Mouse (Mus musculus) cerebellum, adult 2 months (tissue): ENCODE measurements around the gene Tom1l1. TPM values are rescaled to one million over a fixed set of nuclear protein-coding genes. Genes with fewer than 3 reads are reported as not detected.
A peak's percentile ranks its signal among the peaks of the same experiment; 100 is the strongest.

Experiments
- DNase-seq, 2 experiments: peaks; one replicate each; pipeline ENCODE4 v3.0.0; 2021
- H3K27ac ChIP-seq: fragments of 200-500 bp; 2 replicates; pipeline ENCODE4 v1.5.1; 2012; ENCODE audit warnings: low read length, control low read depth, inconsistent platforms; ENCODE audit not compliant: insufficient read depth
- H3K27me3 ChIP-seq: fragments of 200-500 bp; 2 replicates; pipeline ENCODE4 v1.6.1; 2012; ENCODE audit warnings: inconsistent platforms, mild to moderate bottlenecking, low read length, moderate library complexity; ENCODE audit not compliant: control insufficient read depth, insufficient read depth
- H3K4me1 ChIP-seq: fragments of 200-500 bp; 2 replicates; pipeline ENCODE4 v1.6.1; 2011; ENCODE audit warnings: low read length; ENCODE audit not compliant: control insufficient read depth, insufficient read depth
- H3K4me3 ChIP-seq: fragments of 200-500 bp; replicated peaks from 2 replicates; pipeline ENCODE3; 2011; ENCODE audit warnings: mild to moderate bottlenecking, low read depth, low read length, control low read depth; ENCODE audit not compliant: insufficient read depth
- CTCF ChIP-seq: fragments of 200-500 bp; IDR thresholded peaks from 2 replicates; pipeline ENCODE4 v1.5.1; 2011; ENCODE audit warnings: low read depth, mild to moderate bottlenecking, control low read depth, low read length, moderate library complexity, borderline replicate concordance; ENCODE audit not compliant: insufficient read depth
- POLR2A ChIP-seq: fragments of 200-500 bp; IDR thresholded peaks from 2 replicates; pipeline ENCODE4 v1.6.1; 2011; ENCODE audit warnings: low read length, control low read depth, borderline replicate concordance; ENCODE audit not compliant: insufficient read depth
- WGBS: fragments of 180-500 bp; shearing (Covaris S2); methylation state at CpG from one replicate; pipeline ENCODE4 v1.1.7; 2018; 5-methylcytosine and 5-hydroxymethylcytosine counted together
- polyA plus RNA-seq: library from polyadenylated mRNA; depleted of rRNA; stranded (reverse); fragments of >200 nt; gene quantifications from 2 replicates; pipeline ENCODE4 v1.2.3, GENCODE M21; 2012; rRNA removed

Tom1l1 gene
- polyA plus RNA-seq, 1 experiment = 17.3 TPM

- H3K4me3 ChIP-seq = no peak overlapping the region
- H3K4me1 ChIP-seq = no peaks in the 10 kb centered on the region
- 49% methylated on average over 6 of the region's 6 CpGs for WGBS
- no peak for TF ChIP-seq POLR2A
- TF ChIP-seq CTCF = peak; percentile 55; the same call in 1 of the 2 replicates
- H3K27me3 ChIP-seq = no peaks in the 10 kb centered on the region
- DNase-seq = peak in 1 of 2 experiments; percentile 12
- no peak overlapping the region for H3K27ac ChIP-seq
Measured at GRCm38 (mm10) chr11:90623477-90623876, 64.7 kb downstream of the Tom1l1 start.

DNA sequence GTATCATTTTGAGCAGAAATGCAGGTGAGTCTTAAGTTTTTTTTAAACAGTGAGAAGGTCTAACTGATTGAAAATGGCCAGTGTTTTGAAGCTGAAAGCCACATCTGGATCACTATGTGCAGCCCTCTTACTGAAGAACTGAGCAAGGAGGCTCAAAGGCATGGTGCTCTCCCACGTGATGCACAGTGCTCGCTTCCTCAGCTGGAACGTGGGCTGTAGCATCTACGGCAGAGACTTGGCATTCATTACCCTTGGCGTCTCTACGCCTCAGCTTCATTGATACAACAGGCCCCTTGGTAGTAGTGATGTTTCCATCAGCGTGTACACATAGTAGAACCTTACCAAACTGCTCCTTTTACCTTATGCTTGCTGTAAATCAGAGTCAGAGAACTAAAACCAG lies 65.7 kb downstream of the Tom1l1 start:
- no peak overlapping the region for H3K27ac ChIP-seq
- no peaks in the 10 kb centered on the region for H3K4me1 ChIP-seq
- H3K27me3 ChIP-seq = no peaks in the 10 kb centered on the region
- WGBS = 70% methylated on average over 7 of the region's 7 CpGs
- TF ChIP-seq CTCF = no peak
- no peak for TF ChIP-seq POLR2A
- no peak overlapping the region for H3K4me3 ChIP-seq
- no peak for DNase-seq

- DNase-seq = no peak
- 90% methylated on average over 12 of the region's 12 CpGs for WGBS
- Histone ChIP-seq H3K27me3 (no peaks in the 10 kb centered on the region), H3K27ac (no peak overlapping the region), H3K4me3 (no peak overlapping the region), H3K4me1 (no peaks in the 10 kb centered on the region)
- TF ChIP-seq POLR2A = no peak
- TF ChIP-seq CTCF = no peak
Measured at GRCm38 (mm10) chr11:90622044-90622443, 66.1 kb downstream of the Tom1l1 start.

GRCm38 (mm10) chr11:90616431-90616830 lies 71.7 kb downstream of the Tom1l1 start:
- Histone ChIP-seq H3K27me3 (no peaks in the 10 kb centered on the region), H3K27ac (no peak overlapping the region)
- peak in 1 of 2 experiments; percentile 21 for DNase-seq

GRCm38 (mm10) chr11:90614743-90615142 lies 73.4 kb downstream of the Tom1l1 start:
- Histone ChIP-seq H3K4me1 (no peaks in the 10 kb centered on the region), H3K27ac (no peak overlapping the region), H3K4me3 (no peak overlapping the region), H3K27me3 (no peaks in the 10 kb centered on the region)
- WGBS = 93% methylated on average over 6 of the region's 6 CpGs
- DNase-seq = no peak
- no peak for TF ChIP-seq CTCF
- TF ChIP-seq POLR2A = no peak

More at GRCm38 (mm10) chr11:90616431-90616830, 71.7 kb downstream of the Tom1l1 start:
- no peaks in the 10 kb centered on the region for H3K4me1 ChIP-seq
- H3K4me3 ChIP-seq = no peak overlapping the region
- TF ChIP-seq POLR2A (no peak), CTCF (peak; percentile 37; the same call in 1 of the 2 replicates)

- Histone ChIP-seq H3K4me1 (no peaks in the 10 kb centered on the region), H3K4me3 (no peak overlapping the region), H3K27me3 (no peaks in the 10 kb centered on the region), H3K27ac (no peak overlapping the region)
- TF ChIP-seq CTCF (no peak), POLR2A (no peak)
- DNase-seq = no peak
Measured at GRCm38 (mm10) chr11:90612118-90612517, 76.0 kb downstream of the Tom1l1 start.

- no peak overlapping the region for H3K27ac ChIP-seq
- no peak for TF ChIP-seq POLR2A
- no peak for TF ChIP-seq CTCF
- WGBS = 94% methylated on average over 2 of the region's 2 CpGs
- DNase-seq = no peak
- H3K4me1 ChIP-seq = no peaks in the 10 kb centered on the region
- no peak overlapping the region for H3K4me3 ChIP-seq
- H3K27me3 ChIP-seq = no peaks in the 10 kb centered on the region
Measured at GRCm38 (mm10) chr11:90603066-90603465, 85.1 kb downstream of the Tom1l1 start.

DNA sequence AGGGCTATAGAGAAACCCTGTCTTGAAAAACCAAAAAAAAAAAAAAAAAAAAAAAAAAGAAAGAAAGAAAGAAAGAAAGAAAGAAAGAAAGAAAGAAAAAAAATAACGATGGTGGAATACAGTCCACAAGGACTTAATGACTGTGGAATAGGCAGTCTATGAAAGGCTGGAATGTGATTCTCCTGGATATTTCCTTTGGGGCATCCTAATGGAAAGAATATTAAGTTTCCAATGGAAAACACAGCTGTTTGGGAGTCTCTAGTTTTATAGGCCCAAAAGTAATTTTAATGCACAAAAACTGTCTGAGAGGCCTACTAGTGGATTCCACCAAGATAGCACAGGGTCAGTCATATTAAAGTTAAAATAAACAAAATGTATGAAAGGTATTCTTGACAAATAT lies 92.3 kb downstream of the Tom1l1 start:
- no peaks in the 10 kb centered on the region for H3K4me1 ChIP-seq
- DNase-seq = no peak
- no peaks in the 10 kb centered on the region for H3K27me3 ChIP-seq
- TF ChIP-seq CTCF (no peak), POLR2A (no peak)
- 100% methylated on average over 1 of the region's 1 CpGs for WGBS
- no peak overlapping the region for H3K4me3 ChIP-seq
- no peak overlapping the region for H3K27ac ChIP-seq

Other genes with a start within 250 kb of the Tom1l1 start
- gene Stxbp4, start 50.3 kb downstream of the Tom1l1 start, polyA plus RNA-seq = 7.4 and 8.1 TPM in 2 replicates
- 31.5 and 31.7 TPM in 2 replicates for gene Cox11, start 50.2 kb downstream of the Tom1l1 start, polyA plus RNA-seq